Mouse (Mus musculus) kidney, embryonic 16.5 days (tissue): ENCODE results near the gene Got1. TPM values are rescaled to one million over a fixed set of nuclear protein-coding genes. Genes with fewer than 3 reads are reported as not detected.

ENCODE experiments used
- ATAC-seq: fragments of 200-750 bp; cut with Nextera tagmentation; 2 replicates; pipeline ENCODE4 v1.8.0; 2017; ENCODE audit warnings: moderate TSS enrichment; ENCODE audit not compliant: low FRiP score, low TSS enrichment
- H3K27ac ChIP-seq: fragments of 300-500 bp; sonication (generic); 2 replicates; pipeline ENCODE4 v1.5.1; 2014; ENCODE audit warnings: low read length
- H3K27me3 ChIP-seq: fragments of 300-500 bp; sonication (generic); 2 replicates; pipeline ENCODE4 v1.6.1; 2014; ENCODE audit warnings: low read length, control low read depth, mixed read lengths; ENCODE audit not compliant: insufficient read depth
- H3K36me3 ChIP-seq: fragments of 300-500 bp; sonication (generic); 2 replicates; pipeline ENCODE4 v1.6.1; 2014; ENCODE audit warnings: low read length, control low read depth, mixed read lengths; ENCODE audit not compliant: insufficient read depth
- H3K4me1 ChIP-seq: fragments of 300-500 bp; sonication (generic); 2 replicates; pipeline ENCODE4 v1.6.1; 2014; ENCODE audit warnings: low read length, control low read depth, mixed read lengths; ENCODE audit not compliant: insufficient read depth
- H3K4me2 ChIP-seq: fragments of 300-500 bp; sonication (generic); replicated peaks from 2 replicates; pipeline ENCODE4 v1.6.1; 2014; ENCODE audit warnings: low read depth, low read length
- H3K4me3 ChIP-seq: fragments of 300-500 bp; sonication (generic); 2 replicates; pipeline ENCODE4 v1.5.1; 2014; ENCODE audit warnings: mild to moderate bottlenecking, low read length
- H3K9ac ChIP-seq: fragments of 300-500 bp; sonication (generic); replicated peaks from 2 replicates; pipeline ENCODE4 v1.6.1; 2014; ENCODE audit warnings: low read length
- H3K9me3 ChIP-seq: fragments of 300-500 bp; sonication (generic); 2 replicates; pipeline ENCODE4 v1.6.1; 2016; ENCODE audit warnings: low read length, control low read depth
- WGBS: fragments of 180-500 bp; shearing (Covaris S2); extraction: QIAGEN DNeasy Blood & Tissue Kit; methylation state at CpG from one replicate; pipeline ENCODE4 v1.1.7; 2014; 5-methylcytosine and 5-hydroxymethylcytosine counted together
- polyA plus RNA-seq: library from polyadenylated mRNA; unstranded; fragments of >200 nt; fragmentation: Nextera tagmentation; extraction: Ambion mirVana; gene quantifications from 2 replicates; pipeline ENCODE4 v1.2.1, GENCODE M21; 2015

Got1 gene
- polyA plus RNA-seq, 1 experiment from 2014 or later: 69.1 TPM

DNA sequence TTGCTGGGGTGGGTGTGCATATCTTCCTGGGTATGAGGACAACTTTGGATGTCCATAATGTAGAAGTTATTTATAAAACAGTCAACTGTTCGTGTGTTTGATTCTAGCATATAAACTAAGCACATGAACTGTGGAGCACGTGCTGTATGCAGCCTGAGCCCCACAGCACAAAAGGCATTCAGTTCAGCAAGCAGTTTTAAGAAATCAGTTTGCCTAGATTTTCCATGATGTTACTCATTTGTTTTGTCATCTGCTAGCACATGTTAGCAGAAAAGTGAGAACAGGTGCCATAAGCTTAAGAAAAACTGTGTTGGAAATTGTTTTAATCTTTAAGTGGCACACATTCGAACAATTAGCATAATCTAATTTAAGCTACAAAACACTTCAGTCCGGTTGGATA, 64.5 kb downstream of the Got1 start:
- no peak overlapping the region for H3K27ac ChIP-seq
- H3K9me3 ChIP-seq: no peaks in the 10 kb centered on the region
- H3K4me2 ChIP-seq: no peak overlapping the region
- no peak for ATAC-seq
- no peaks in the 10 kb centered on the region for H3K36me3 ChIP-seq
- H3K4me1 ChIP-seq: no peaks in the 10 kb centered on the region
- H3K4me3 ChIP-seq: no peak overlapping the region
- no peaks in the 10 kb centered on the region for H3K27me3 ChIP-seq
- 79% methylated on average over 4 of the region's 4 CpGs for WGBS
- no peak overlapping the region for H3K9ac ChIP-seq

DNA sequence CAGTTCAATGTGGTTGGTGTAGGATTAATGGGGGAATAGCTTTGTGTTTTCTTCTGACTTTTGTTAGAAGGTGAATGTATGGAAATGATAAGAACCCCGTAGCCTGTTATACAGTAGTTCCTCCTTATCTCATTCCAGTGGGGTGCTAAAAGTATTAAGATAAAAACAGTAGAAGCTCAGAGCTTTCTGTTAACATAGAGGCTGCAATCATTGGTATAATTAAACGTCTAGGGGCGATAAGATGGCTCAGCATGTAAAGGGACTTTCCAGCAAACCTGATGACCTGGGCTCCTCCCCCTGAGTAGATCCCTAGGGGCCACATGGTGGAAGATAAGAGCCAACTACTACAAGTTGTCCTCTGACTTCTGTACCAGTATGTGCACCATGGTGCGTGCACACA, 71.4 kb downstream of the Got1 start:
- no peaks in the 10 kb centered on the region for H3K4me1 ChIP-seq
- WGBS: 86% methylated on average over 4 of the region's 4 CpGs
- H3K36me3 ChIP-seq: no peaks in the 10 kb centered on the region
- H3K4me2 ChIP-seq: no peak overlapping the region
- no peaks in the 10 kb centered on the region for H3K9me3 ChIP-seq
- no peak overlapping the region for H3K27ac ChIP-seq
- no peaks in the 10 kb centered on the region for H3K27me3 ChIP-seq
- no peak for ATAC-seq
- no peak overlapping the region for H3K4me3 ChIP-seq
- H3K9ac ChIP-seq: no peak overlapping the region

GRCm38 (mm10) chr19:43452176-43452575, 72.2 kb downstream of the Got1 start:
- Histone ChIP-seq H3K27ac (no peak overlapping the region), H3K27me3 (no peaks in the 10 kb centered on the region), H3K9me3 (no peaks in the 10 kb centered on the region), H3K36me3 (no peaks in the 10 kb centered on the region), H3K4me2 (no peak overlapping the region), H3K4me1 (no peaks in the 10 kb centered on the region), H3K9ac (no peak overlapping the region), H3K4me3 (no peak overlapping the region)
- ATAC-seq: no peak
- WGBS: 85% methylated on average over 5 of the region's 5 CpGs

GRCm38 (mm10) chr19:43451563-43451962, 72.8 kb downstream of the Got1 start:
- Histone ChIP-seq H3K4me1 (no peaks in the 10 kb centered on the region), H3K27me3 (no peaks in the 10 kb centered on the region), H3K27ac (no peak overlapping the region), H3K9ac (no peak overlapping the region), H3K4me3 (no peak overlapping the region), H3K4me2 (no peak overlapping the region), H3K9me3 (no peaks in the 10 kb centered on the region), H3K36me3 (no peaks in the 10 kb centered on the region)
- WGBS: 82% methylated on average over 10 of the region's 10 CpGs
- ATAC-seq: no peak

Other genes starting within 250 kb of the Got1 start
- 0.69 and 0.82 TPM in 2 replicates for gene Hpse2, start 136.2 kb downstream of the Got1 start, polyA plus RNA-seq
- gene Cnnm1, start 84.2 kb downstream of the Got1 start, polyA plus RNA-seq: 0.05 and 0.27 TPM in 2 replicates
- 0.07 TPM in 1 of 2 replicates, not detected in the other for gene Nkx2-3, start 87.7 kb upstream of the Got1 start, polyA plus RNA-seq
- 15.5 and 15.7 TPM in 2 replicates for gene Slc25a28, start 150.3 kb upstream of the Got1 start, polyA plus RNA-seq
- 12.9 and 15.0 TPM in 2 replicates for gene Entpd7, start 165.1 kb upstream of the Got1 start, polyA plus RNA-seq
- gene Cutc, start 228.4 kb upstream of the Got1 start, polyA plus RNA-seq: 15.3 and 18.5 TPM in 2 replicates
- 12.0 and 15.6 TPM in 2 replicates for gene Cox15, start 228.4 kb upstream of the Got1 start, polyA plus RNA-seq